Mouse (Mus musculus): Measurements from ENCODE around the gene Dennd1a. TPM values are rescaled to one million over a fixed set of nuclear protein-coding genes. Genes with fewer than 3 reads are reported as not detected.

The Dennd1a gene
- polyA plus RNA-seq, 1 experiment = 7.7 TPM

GRCm38 (mm10) chr2:37932240-37932639, 354.9 kb downstream of the Dennd1a start:
- Histone ChIP-seq H3ac (ENCODE audit: control insufficient read depth, insufficient read length, low read depth) (no peak overlapping the region), H3K79me3 (ENCODE audit: low read depth) (no peaks in the 10 kb centered on the region), H3K36me3 (ENCODE audit: control insufficient read depth, insufficient read depth) (no peaks in the 10 kb centered on the region), H3K4me3 (ENCODE audit: insufficient read depth, poor library complexity, severe bottlenecking) (no peak overlapping the region), H3K79me2 (ENCODE audit: control insufficient read depth, insufficient read depth) (no peaks in the 10 kb centered on the region), H3K27me3 (ENCODE audit: control insufficient read depth, insufficient read depth, insufficient read length) (no peaks in the 10 kb centered on the region)
- no peak for TF ChIP-seq CEBPB (IDR thresholded peaks at IDR 0.05; ENCODE audit: low read depth)
- no peak for TF ChIP-seq MAX (IDR thresholded peaks at IDR 0.05)
- TF ChIP-seq CTCF (IDR thresholded peaks at IDR 0.05; ENCODE audit: control insufficient read depth, insufficient read depth, insufficient read length) = no peak
- TF ChIP-seq USF1 (IDR thresholded peaks at IDR 0.05; ENCODE audit: low read depth) = no peak
- TF ChIP-seq FOSL1 (IDR thresholded peaks at IDR 0.05; ENCODE audit: insufficient read depth, low read length, poor library complexity, severe bottlenecking) = no peak
- no peak for TF ChIP-seq MYOG (IDR thresholded peaks at IDR 0.05; ENCODE audit: control insufficient read depth, extremely low read depth, insufficient read length)
- TF ChIP-seq MYOD1 (IDR thresholded peaks at IDR 0.05; ENCODE audit: control insufficient read depth, insufficient read length, low read depth) = no peak

GRCm38 (mm10) chr2:37931018-37931930, 355.9 kb downstream of the Dennd1a start:
- no peak for TF ChIP-seq CEBPB (IDR thresholded peaks at IDR 0.05; ENCODE audit: low read depth)
- no peak for TF ChIP-seq USF1 (IDR thresholded peaks at IDR 0.05; ENCODE audit: low read depth)
- TF ChIP-seq CTCF (IDR thresholded peaks at IDR 0.05; ENCODE audit: control insufficient read depth, insufficient read depth, insufficient read length) = no peak
- TF ChIP-seq MAX (IDR thresholded peaks at IDR 0.05) = no peak
- TF ChIP-seq MYOG (IDR thresholded peaks at IDR 0.05; ENCODE audit: control insufficient read depth, extremely low read depth, insufficient read length) = no peak
- no peak for TF ChIP-seq FOSL1 (IDR thresholded peaks at IDR 0.05; ENCODE audit: insufficient read depth, low read length, poor library complexity, severe bottlenecking)
- no peak for TF ChIP-seq MYOD1 (IDR thresholded peaks at IDR 0.05; ENCODE audit: control insufficient read depth, insufficient read length, low read depth)
- Histone ChIP-seq H3ac (ENCODE audit: control insufficient read depth, insufficient read length, low read depth) (no peak overlapping the region), H3K79me3 (ENCODE audit: low read depth) (no peaks in the 10 kb centered on the region), H3K79me2 (ENCODE audit: control insufficient read depth, insufficient read depth) (no peaks in the 10 kb centered on the region), H3K36me3 (ENCODE audit: control insufficient read depth, insufficient read depth) (no peaks in the 10 kb centered on the region), H3K4me3 (ENCODE audit: insufficient read depth, poor library complexity, severe bottlenecking) (no peak overlapping the region), H3K27me3 (ENCODE audit: control insufficient read depth, insufficient read depth, insufficient read length) (no peaks in the 10 kb centered on the region)

- H3K79me2 ChIP-seq (ENCODE audit: control insufficient read depth, insufficient read depth) = no peaks in the 10 kb centered on the region
- no peaks in the 10 kb centered on the region for H3K79me3 ChIP-seq (ENCODE audit: low read depth)
- no peaks in the 10 kb centered on the region for H3K36me3 ChIP-seq (ENCODE audit: control insufficient read depth, insufficient read depth)
- no peak overlapping the region for H3ac ChIP-seq (ENCODE audit: control insufficient read depth, insufficient read length, low read depth)
- TF ChIP-seq MYOG (IDR thresholded peaks at IDR 0.05; ENCODE audit: control insufficient read depth, extremely low read depth, insufficient read length) = no peak
- no peak for TF ChIP-seq CEBPB (IDR thresholded peaks at IDR 0.05; ENCODE audit: low read depth)
- TF ChIP-seq MYOD1 (IDR thresholded peaks at IDR 0.05; ENCODE audit: control insufficient read depth, insufficient read length, low read depth) = no peak
- TF ChIP-seq USF1 (IDR thresholded peaks at IDR 0.05; ENCODE audit: low read depth) = no peak
- TF ChIP-seq MAX (IDR thresholded peaks at IDR 0.05) = no peak
- TF ChIP-seq CTCF (IDR thresholded peaks at IDR 0.05; ENCODE audit: control insufficient read depth, insufficient read depth, insufficient read length) = no peak
- TF ChIP-seq FOSL1 (IDR thresholded peaks at IDR 0.05; ENCODE audit: insufficient read depth, low read length, poor library complexity, severe bottlenecking) = no peak
- no peaks in the 10 kb centered on the region for H3K27me3 ChIP-seq (ENCODE audit: control insufficient read depth, insufficient read depth, insufficient read length)
- H3K4me3 ChIP-seq (ENCODE audit: insufficient read depth, poor library complexity, severe bottlenecking) = no peak overlapping the region
Measured at GRCm38 (mm10) chr2:37926133-37926503, 361.1 kb downstream of the Dennd1a start.

GRCm38 (mm10) chr2:37925413-37926132, 361.6 kb downstream of the Dennd1a start:
- Histone ChIP-seq H3K27me3 (ENCODE audit: control insufficient read depth, insufficient read depth, insufficient read length) (no peaks in the 10 kb centered on the region), H3K79me2 (ENCODE audit: control insufficient read depth, insufficient read depth) (no peaks in the 10 kb centered on the region), H3K79me3 (ENCODE audit: low read depth) (no peaks in the 10 kb centered on the region), H3K36me3 (ENCODE audit: control insufficient read depth, insufficient read depth) (no peaks in the 10 kb centered on the region), H3K4me3 (ENCODE audit: insufficient read depth, poor library complexity, severe bottlenecking) (no peak overlapping the region), H3ac (ENCODE audit: control insufficient read depth, insufficient read length, low read depth) (no peak overlapping the region)
- TF ChIP-seq FOSL1 (IDR thresholded peaks at IDR 0.05; ENCODE audit: insufficient read depth, low read length, poor library complexity, severe bottlenecking) (no peak), MYOG (IDR thresholded peaks at IDR 0.05; ENCODE audit: control insufficient read depth, extremely low read depth, insufficient read length) (no peak), MAX (IDR thresholded peaks at IDR 0.05) (no peak), USF1 (IDR thresholded peaks at IDR 0.05; ENCODE audit: low read depth) (no peak), MYOD1 (IDR thresholded peaks at IDR 0.05; ENCODE audit: control insufficient read depth, insufficient read length, low read depth) (no peak), CEBPB (IDR thresholded peaks at IDR 0.05; ENCODE audit: low read depth) (no peak), CTCF (IDR thresholded peaks at IDR 0.05; ENCODE audit: control insufficient read depth, insufficient read depth, insufficient read length) (peak; percentile 59)

- no peaks in the 10 kb centered on the region for H3K79me2 ChIP-seq (ENCODE audit: control insufficient read depth, insufficient read depth)
- no peak overlapping the region for H3ac ChIP-seq (ENCODE audit: control insufficient read depth, insufficient read length, low read depth)
- no peaks in the 10 kb centered on the region for H3K27me3 ChIP-seq (ENCODE audit: control insufficient read depth, insufficient read depth, insufficient read length)
- H3K4me3 ChIP-seq (ENCODE audit: insufficient read depth, poor library complexity, severe bottlenecking) = no peak overlapping the region
- H3K79me3 ChIP-seq (ENCODE audit: low read depth) = no peaks in the 10 kb centered on the region
- TF ChIP-seq MAX (IDR thresholded peaks at IDR 0.05) = no peak
- TF ChIP-seq FOSL1 (IDR thresholded peaks at IDR 0.05; ENCODE audit: insufficient read depth, low read length, poor library complexity, severe bottlenecking) = no peak
- no peak for TF ChIP-seq CTCF (IDR thresholded peaks at IDR 0.05; ENCODE audit: control insufficient read depth, insufficient read depth, insufficient read length)
- TF ChIP-seq MYOD1 (IDR thresholded peaks at IDR 0.05; ENCODE audit: control insufficient read depth, insufficient read length, low read depth) = no peak
- TF ChIP-seq MYOG (IDR thresholded peaks at IDR 0.05; ENCODE audit: control insufficient read depth, extremely low read depth, insufficient read length) = no peak
- TF ChIP-seq USF1 (IDR thresholded peaks at IDR 0.05; ENCODE audit: low read depth) = no peak
- TF ChIP-seq CEBPB (IDR thresholded peaks at IDR 0.05; ENCODE audit: low read depth) = no peak
- H3K36me3 ChIP-seq (ENCODE audit: control insufficient read depth, insufficient read depth) = no peaks in the 10 kb centered on the region
Measured at GRCm38 (mm10) chr2:37908721-37909506, 378.3 kb downstream of the Dennd1a start.

Measured in C2C12 (cell line).